Mouse (Mus musculus): ENCODE results near the gene Saxo1.

- no peak for TF ChIP-seq POLR2AphosphoS2 (IDR thresholded peaks at IDR 0.05; ENCODE audit: low read depth, low read length)
- no peak for TF ChIP-seq CTCF (conservative IDR thresholded peaks at IDR 0.05 in 1 of 2, IDR thresholded peaks at IDR 0.05 in 1 of 2; ENCODE audit: low read depth in 2 of 2, low read length in 2 of 2)
- no peak for TF ChIP-seq POLR2A (IDR thresholded peaks at IDR 0.05; ENCODE audit: low read depth, low read length)
- TF ChIP-seq ETS1 (conservative IDR thresholded peaks at IDR 0.05; ENCODE audit: low read depth, low read length): no peak
- TF ChIP-seq MAFK (IDR thresholded peaks at IDR 0.05; ENCODE audit: insufficient replicate concordance, low read length): no peak
These were observed 29.0 kb downstream of the Saxo1 start for GRCm38 (mm10) chr4:86529161-86529560.

Measured in CH12.LX (cell line).